Mouse (Mus musculus): ENCODE measurements around the gene Tet2.
"Not testable (repeated sequence)": the region's sequence is repeated elsewhere in the genome, so short reads cannot be mapped to it uniquely, and the experiment has no call there.

Tet2 gene

GRCm38 (mm10) chr3:133544551-133545303, at the start of gene Tet2:
Gene Tet2 (minus strand): TSS chr3:133545139.
- DNase-seq = peak; percentile 75

GRCm38 (mm10) chr3:133592995-133593394, 48.1 kb upstream of the Tet2 start:
- DNase-seq = not testable (repeated sequence)

GRCm38 (mm10) chr3:133590506-133591152, 45.7 kb upstream of the Tet2 start:
- DNase-seq = no peak

GRCm38 (mm10) chr3:133585010-133585409, 40.1 kb upstream of the Tet2 start:
- DNase-seq = no peak

GRCm38 (mm10) chr3:133583411-133584025, 38.6 kb upstream of the Tet2 start:
- DNase-seq = no peak

GRCm38 (mm10) chr3:133582969-133583368, 38.0 kb upstream of the Tet2 start:
- no peak for DNase-seq

- DNase-seq = no peak
These were observed 37.2 kb upstream of the Tet2 start for GRCm38 (mm10) chr3:133582096-133582495.

GRCm38 (mm10) chr3:133581541-133581940, 36.6 kb upstream of the Tet2 start:
- no peak for DNase-seq

- no peak for DNase-seq
These were observed 34.7 kb upstream of the Tet2 start for GRCm38 (mm10) chr3:133579671-133580070.

- DNase-seq = no peak
These were observed 34.2 kb upstream of the Tet2 start for GRCm38 (mm10) chr3:133579140-133579539.

GRCm38 (mm10) chr3:133574969-133575368, 30.0 kb upstream of the Tet2 start:
- DNase-seq = no peak

- no peak for DNase-seq
These were observed 27.0 kb upstream of the Tet2 start for GRCm38 (mm10) chr3:133571961-133572360.

GRCm38 (mm10) chr3:133563503-133564205, 18.7 kb upstream of the Tet2 start:
- DNase-seq = no peak

GRCm38 (mm10) chr3:133559413-133560114, 14.6 kb upstream of the Tet2 start:
- DNase-seq = no peak

- no peak for DNase-seq
These were observed 12.7 kb upstream of the Tet2 start for GRCm38 (mm10) chr3:133557602-133558001.

- DNase-seq = no peak
These were observed 12.2 kb upstream of the Tet2 start for GRCm38 (mm10) chr3:133557154-133557553.

GRCm38 (mm10) chr3:133555378-133555777, 10.4 kb upstream of the Tet2 start:
- DNase-seq = no peak

- DNase-seq = no peak
These were observed 9.7 kb upstream of the Tet2 start for GRCm38 (mm10) chr3:133554552-133555067.

- no peak for DNase-seq
These were observed 9.2 kb upstream of the Tet2 start for GRCm38 (mm10) chr3:133554092-133554491.

- no peak for DNase-seq
These were observed 7.0 kb upstream of the Tet2 start for GRCm38 (mm10) chr3:133551941-133552340.

GRCm38 (mm10) chr3:133549385-133550170, 4.6 kb upstream of the Tet2 start:
- no peak for DNase-seq

- DNase-seq = no peak
These were observed 3.7 kb upstream of the Tet2 start for GRCm38 (mm10) chr3:133548613-133549012.

All from right cerebral cortex, postnatal 25 days (tissue).